Mouse (Mus musculus) embryo, embryonic 10 days (tissue): ENCODE results near the gene Gtf3c5.

ENCODE experiments used
- DNase-seq: peaks from one replicate; pipeline ENCODE4 v3.0.0-alpha.2; 2015; ENCODE audit warnings: low spot score

The Gtf3c5 gene

GRCm38 (mm10) chr2:28569903-28570302 is 13.6 kb downstream of the Gtf3c5 start:
- DNase-seq: peak; percentile 44

- DNase-seq: peak; percentile 29
These were observed 17.0 kb downstream of the Gtf3c5 start for GRCm38 (mm10) chr2:28566545-28566944.

- no peak for DNase-seq
These were observed 19.2 kb downstream of the Gtf3c5 start for GRCm38 (mm10) chr2:28564380-28564779.

- no peak for DNase-seq
These were observed 19.7 kb downstream of the Gtf3c5 start for GRCm38 (mm10) chr2:28563830-28564229.

GRCm38 (mm10) chr2:28563303-28563702 is 20.2 kb downstream of the Gtf3c5 start, which contains the start of gene Cel:
TSS of gene Cel (minus strand) at chr2:28563403.
- DNase-seq: no peak

- DNase-seq: no peak
These were observed 26.1 kb downstream of the Gtf3c5 start for GRCm38 (mm10) chr2:28557452-28557851.

GRCm38 (mm10) chr2:28552301-28552700 is 31.2 kb downstream of the Gtf3c5 start:
- DNase-seq: no peak

- DNase-seq: no peak
These were observed 34.4 kb downstream of the Gtf3c5 start for GRCm38 (mm10) chr2:28549157-28549556.

- DNase-seq: peak; percentile 85
These were observed 36.0 kb downstream of the Gtf3c5 start for GRCm38 (mm10) chr2:28547237-28548172.

GRCm38 (mm10) chr2:28546560-28546959 is 37.0 kb downstream of the Gtf3c5 start:
- DNase-seq: no peak

GRCm38 (mm10) chr2:28545976-28546375 is 37.6 kb downstream of the Gtf3c5 start:
- no peak for DNase-seq

- DNase-seq: no peak
These were observed 39.7 kb downstream of the Gtf3c5 start for GRCm38 (mm10) chr2:28543894-28544293.

GRCm38 (mm10) chr2:28540587-28541227 is 42.8 kb downstream of the Gtf3c5 start:
- no peak for DNase-seq

- DNase-seq: no peak
These were observed 43.6 kb downstream of the Gtf3c5 start for GRCm38 (mm10) chr2:28539949-28540348.

GRCm38 (mm10) chr2:28539206-28539605 is 44.3 kb downstream of the Gtf3c5 start:
- peak; percentile 55 for DNase-seq

- no peak for DNase-seq
These were observed 44.8 kb downstream of the Gtf3c5 start for GRCm38 (mm10) chr2:28538817-28539128.

- no peak for DNase-seq
These were observed 45.3 kb downstream of the Gtf3c5 start for GRCm38 (mm10) chr2:28537995-28538816.

- peak; percentile 51 for DNase-seq
These were observed 46.0 kb downstream of the Gtf3c5 start for GRCm38 (mm10) chr2:28537634-28537920.

GRCm38 (mm10) chr2:28536766-28537633 is 46.6 kb downstream of the Gtf3c5 start:
- DNase-seq: no peak

GRCm38 (mm10) chr2:28536166-28536565 is 47.4 kb downstream of the Gtf3c5 start:
- DNase-seq: no peak

- DNase-seq: no peak
These were observed 47.9 kb downstream of the Gtf3c5 start for GRCm38 (mm10) chr2:28535650-28536049.

- no peak for DNase-seq
These were observed 48.3 kb downstream of the Gtf3c5 start for GRCm38 (mm10) chr2:28535263-28535540.
